Mouse (Mus musculus) right cerebral cortex, postnatal 4 days (tissue): ENCODE data around the gene Rfk.

ENCODE experiments used
- DNase-seq: peaks from one replicate; pipeline ENCODE4 v3.0.0-alpha.2; 2022

Rfk gene

GRCm38 (mm10) chr19:17385426-17385825, 8.4 kb upstream of the Rfk start:
- no peak for DNase-seq

GRCm38 (mm10) chr19:17386424-17386823, 7.4 kb upstream of the Rfk start:
- DNase-seq, result no peak

GRCm38 (mm10) chr19:17388404-17388803, 5.4 kb upstream of the Rfk start:
- no peak for DNase-seq

GRCm38 (mm10) chr19:17392866-17393265, 977 bp upstream of the Rfk start:
- no peak for DNase-seq

GRCm38 (mm10) chr19:17396802-17397201, 3.0 kb downstream of the Rfk start:
- no peak for DNase-seq

- no peak for DNase-seq
These were observed 4.1 kb downstream of the Rfk start for GRCm38 (mm10) chr19:17397922-17398321.

GRCm38 (mm10) chr19:17399965-17400364, 6.1 kb downstream of the Rfk start:
- no peak for DNase-seq

GRCm38 (mm10) chr19:17400571-17400970, 6.7 kb downstream of the Rfk start:
- no peak for DNase-seq

- no peak for DNase-seq
These were observed 9.3 kb downstream of the Rfk start for GRCm38 (mm10) chr19:17403175-17403574.

- no peak for DNase-seq
These were observed 13.0 kb downstream of the Rfk start for GRCm38 (mm10) chr19:17406823-17407222.

GRCm38 (mm10) chr19:17408591-17408990, 14.7 kb downstream of the Rfk start:
- no peak for DNase-seq

GRCm38 (mm10) chr19:17409351-17409750, 15.5 kb downstream of the Rfk start:
- DNase-seq, result no peak

GRCm38 (mm10) chr19:17410465-17411065, 16.7 kb downstream of the Rfk start:
- DNase-seq, result no peak

- no peak for DNase-seq
These were observed 19.1 kb downstream of the Rfk start for GRCm38 (mm10) chr19:17412915-17413459.

GRCm38 (mm10) chr19:17417855-17418254, 24.0 kb downstream of the Rfk start:
- DNase-seq, result no peak

GRCm38 (mm10) chr19:17423306-17423705, 29.5 kb downstream of the Rfk start:
- no peak for DNase-seq

- no peak for DNase-seq
These were observed 34.1 kb downstream of the Rfk start for GRCm38 (mm10) chr19:17427824-17428560.

GRCm38 (mm10) chr19:17428561-17428914, 34.7 kb downstream of the Rfk start:
- no peak for DNase-seq

- no peak for DNase-seq
These were observed 42.8 kb downstream of the Rfk start for GRCm38 (mm10) chr19:17436651-17437050.

- no peak for DNase-seq
These were observed 45.8 kb downstream of the Rfk start for GRCm38 (mm10) chr19:17439476-17440189.

GRCm38 (mm10) chr19:17443581-17443980, 49.7 kb downstream of the Rfk start:
- DNase-seq, result no peak
